Mouse (Mus musculus) liver, adult 2 months (tissue): ENCODE measurements around the gene Prkag2. TPM values are rescaled to one million over a fixed set of nuclear protein-coding genes. Genes with fewer than 3 reads are reported as not detected.
A peak's percentile ranks its signal among the peaks of the same experiment; 100 is the strongest.

ENCODE experiments used
- DNase-seq: peaks from one replicate; pipeline ENCODE4 v3.0.0-alpha.2; 2011; ENCODE audit warnings: low read depth, low spot score; ENCODE audit errors: extremely low read depth
- H3K27ac ChIP-seq: fragments of 200-500 bp; replicated peaks from 2 replicates; pipeline ENCODE4 v1.5.1; 2012; ENCODE audit warnings: low read depth, mild to moderate bottlenecking, control low read depth, inconsistent platforms, low read length; ENCODE audit not compliant: insufficient read depth
- H3K27me3 ChIP-seq: fragments of 200-500 bp; 2 replicates; pipeline ENCODE4 v1.6.1; 2012; ENCODE audit warnings: mild to moderate bottlenecking, moderate library complexity, low read length, inconsistent platforms; ENCODE audit not compliant: control insufficient read depth, insufficient read depth
- H3K36me3 ChIP-seq: fragments of 200-500 bp; 2 replicates; pipeline ENCODE4 v1.6.1; 2012; ENCODE audit warnings: low read length, inconsistent platforms; ENCODE audit not compliant: control insufficient read depth, insufficient read depth
- H3K4me1 ChIP-seq: fragments of 200-500 bp; 2 replicates; pipeline ENCODE4 v1.6.1; 2011; ENCODE audit warnings: low read length; ENCODE audit not compliant: control insufficient read depth, insufficient read depth
- H3K4me3 ChIP-seq: fragments of 200-500 bp; 2 replicates; pipeline ENCODE4 v1.5.1; 2011; ENCODE audit warnings: low read depth, mild to moderate bottlenecking, control low read depth, low read length, moderate library complexity; ENCODE audit not compliant: insufficient read depth
- H3K79me2 ChIP-seq: fragments of 200-500 bp; 2 replicates; pipeline ENCODE4 v1.6.1; 2012; ENCODE audit warnings: inconsistent platforms, mild to moderate bottlenecking, low read length, moderate library complexity; ENCODE audit not compliant: control insufficient read depth, insufficient read depth
- H3K9ac ChIP-seq: fragments of 200-500 bp; 2 replicates; pipeline ENCODE4 v1.6.1; 2012; ENCODE audit warnings: low read depth, mild to moderate bottlenecking, control low read depth, inconsistent platforms, low read length
- CTCF ChIP-seq: fragments of 200-500 bp; IDR thresholded peaks from 2 replicates; pipeline ENCODE4 v1.5.1; 2011; ENCODE audit warnings: low read depth, low read length, control low read depth
- POLR2A ChIP-seq: fragments of 200-500 bp; IDR thresholded peaks from 2 replicates; pipeline ENCODE4 v1.6.1; 2011; ENCODE audit warnings: low read length, control low read depth; ENCODE audit not compliant: insufficient read depth; ENCODE audit errors: extremely low read depth
- WGBS: fragments of 180-500 bp; shearing (Covaris S2); methylation state at CpG from one replicate; pipeline ENCODE4 v1.1.7; 2018; 5-methylcytosine and 5-hydroxymethylcytosine counted together
- polyA plus RNA-seq: library from polyadenylated mRNA; depleted of rRNA; stranded (reverse); fragments of >200 nt; gene quantifications from 2 replicates; pipeline ENCODE4 v1.2.3, GENCODE M21; 2012
- total RNA-seq: library from RNA; depleted of rRNA; stranded (reverse); fragments of >200 nt; gene quantifications from 2 replicates; pipeline ENCODE4 v1.2.3, GENCODE M21; 2014

Gene Prkag2
- total and polyA plus RNA-seq, 2 experiments, result 14.8 to 21.1 TPM

GRCm38 (mm10) chr5:25053971-25054658 is 46.3 kb downstream of the Prkag2 start:
- Histone ChIP-seq H3K27me3 (no peaks in the 10 kb centered on the region), H3K4me1 (peaks cover 15% of the 10 kb centered on the region), H3K27ac (no peak overlapping the region), H3K79me2 (peaks cover 50% of the 10 kb centered on the region), H3K36me3 (no peaks in the 10 kb centered on the region), H3K9ac (no peak overlapping the region), H3K4me3 (no peak overlapping the region)
- TF ChIP-seq POLR2A, result no peak
- no peak for TF ChIP-seq CTCF
- 67% methylated on average over 7 of the region's 7 CpGs for WGBS
- DNase-seq, result peak; percentile 40

GRCm38 (mm10) chr5:25050827-25051226 is 49.6 kb downstream of the Prkag2 start:
- H3K27me3 ChIP-seq, result no peaks in the 10 kb centered on the region
- no peaks in the 10 kb centered on the region for H3K36me3 ChIP-seq
- 84% methylated on average over 8 of the region's 8 CpGs for WGBS
- H3K4me3 ChIP-seq, result no peak overlapping the region
- TF ChIP-seq CTCF (no peak), POLR2A (no peak)
- no peak for DNase-seq
- peaks cover 63% of the 10 kb centered on the region for H3K79me2 ChIP-seq
- no peaks in the 10 kb centered on the region for H3K4me1 ChIP-seq
- no peak overlapping the region for H3K27ac ChIP-seq
- H3K9ac ChIP-seq, result no peak overlapping the region

GRCm38 (mm10) chr5:25047670-25048069 is 52.8 kb downstream of the Prkag2 start:
- no peaks in the 10 kb centered on the region for H3K4me1 ChIP-seq
- no peak for DNase-seq
- H3K27me3 ChIP-seq, result no peaks in the 10 kb centered on the region
- H3K4me3 ChIP-seq, result no peak overlapping the region
- H3K36me3 ChIP-seq, result no peaks in the 10 kb centered on the region
- no peak for TF ChIP-seq CTCF
- TF ChIP-seq POLR2A, result no peak
- H3K79me2 ChIP-seq, result peaks cover 55% of the 10 kb centered on the region
- no peak overlapping the region for H3K9ac ChIP-seq
- 64% methylated on average over 1 of the region's 1 CpGs for WGBS
- no peak overlapping the region for H3K27ac ChIP-seq

GRCm38 (mm10) chr5:25046762-25047161 is 53.7 kb downstream of the Prkag2 start:
- no peaks in the 10 kb centered on the region for H3K4me1 ChIP-seq
- no peak overlapping the region for H3K4me3 ChIP-seq
- no peak for TF ChIP-seq CTCF
- TF ChIP-seq POLR2A, result no peak
- DNase-seq, result no peak
- H3K27me3 ChIP-seq, result no peaks in the 10 kb centered on the region
- H3K9ac ChIP-seq, result no peak overlapping the region
- 97% methylated on average over 3 of the region's 3 CpGs for WGBS
- H3K79me2 ChIP-seq, result peaks cover 49% of the 10 kb centered on the region
- no peak overlapping the region for H3K27ac ChIP-seq
- H3K36me3 ChIP-seq, result no peaks in the 10 kb centered on the region

- 93% methylated on average over 2 of the region's 2 CpGs for WGBS
- Histone ChIP-seq H3K27me3 (no peaks in the 10 kb centered on the region), H3K9ac (no peak overlapping the region), H3K4me1 (no peaks in the 10 kb centered on the region), H3K27ac (no peak overlapping the region), H3K36me3 (no peaks in the 10 kb centered on the region), H3K79me2 (peaks cover 56% of the 10 kb centered on the region; the same call in 1 of the 2 replicates), H3K4me3 (no peak overlapping the region)
- DNase-seq, result no peak
- no peak for TF ChIP-seq POLR2A
- TF ChIP-seq CTCF, result peak; percentile 35
Observed at GRCm38 (mm10) chr5:25044007-25044406, 56.4 kb downstream of the Prkag2 start.

- TF ChIP-seq POLR2A (no peak), CTCF (no peak)
- Histone ChIP-seq H3K4me1 (peaks cover 3% of the 10 kb centered on the region; the same call in 1 of the 2 replicates), H3K79me2 (peaks cover 57% of the 10 kb centered on the region; the same call in 1 of the 2 replicates), H3K36me3 (no peaks in the 10 kb centered on the region), H3K27ac (no peak overlapping the region), H3K27me3 (no peaks in the 10 kb centered on the region), H3K4me3 (no peak overlapping the region), H3K9ac (no peak overlapping the region)
- 14% methylated on average over 1 of the region's 1 CpGs for WGBS
- DNase-seq, result no peak
Observed at GRCm38 (mm10) chr5:25041947-25042346, 58.5 kb downstream of the Prkag2 start.
